Mouse (Mus musculus) heart, adult 2 months (tissue): ENCODE measurements around the gene Hes6.

ENCODE experiments used
- CTCF ChIP-seq: fragments of 200-600 bp; IDR thresholded peaks from 2 replicates; pipeline ENCODE4 v1.8.1; 2022; ENCODE audit warnings: antibody characterized with exemption, mild to moderate bottlenecking, moderate library complexity
- POLR2A ChIP-seq: fragments of 200-500 bp; IDR thresholded peaks from 2 replicates; pipeline ENCODE4 v1.6.1; 2011; ENCODE audit warnings: mild to moderate bottlenecking, low read depth, low read length, control low read depth; ENCODE audit not compliant: insufficient read depth

DNA sequence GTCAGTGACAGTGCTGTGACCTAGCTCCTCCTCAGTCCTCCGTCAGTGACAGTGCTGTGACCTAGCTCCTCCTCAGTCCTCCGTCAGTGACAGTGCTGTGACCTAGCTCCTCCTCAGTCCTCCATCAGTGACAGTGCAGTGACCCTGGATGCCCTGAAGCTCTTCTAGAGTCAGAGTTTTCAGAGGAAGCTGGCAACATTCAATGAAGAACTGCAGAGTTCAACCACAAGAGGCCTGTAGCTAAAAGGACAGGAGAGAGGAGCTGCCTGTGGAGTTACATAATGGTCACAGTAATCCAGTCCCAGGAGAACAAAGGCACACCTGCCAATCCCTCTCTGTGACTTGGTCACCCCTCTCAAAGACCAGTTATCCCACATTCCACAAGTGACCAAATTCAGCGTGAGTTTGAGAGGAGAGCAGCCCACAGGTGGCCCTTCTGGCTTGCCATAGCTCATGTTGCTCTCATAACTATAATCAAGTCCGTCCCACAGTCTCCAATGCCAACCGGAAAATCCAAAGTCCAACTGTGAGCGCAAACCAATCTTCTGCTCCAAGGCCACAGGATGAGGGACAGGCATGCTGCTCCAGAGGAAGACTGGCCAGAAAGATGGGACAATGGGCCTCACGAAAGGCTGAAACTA, 28.6 kb upstream of the Hes6 start:
- TF ChIP-seq CTCF (no peak), POLR2A (no peak)
